Mouse (Mus musculus) kidney, embryonic 16.5 days (tissue): ENCODE results near the gene Krt15. TPM values are rescaled to one million over a fixed set of nuclear protein-coding genes. Genes with fewer than 3 reads are reported as not detected.
A peak's percentile ranks its signal among the peaks of the same experiment; 100 is the strongest.

Experiments
- ATAC-seq: fragments of 200-750 bp; cut with Nextera tagmentation; 2 replicates; pipeline ENCODE4 v1.8.0; 2017; ENCODE audit warnings: moderate TSS enrichment; ENCODE audit not compliant: low FRiP score, low TSS enrichment
- H3K27ac ChIP-seq: fragments of 300-500 bp; sonication (generic); 2 replicates; pipeline ENCODE4 v1.5.1; 2014; ENCODE audit warnings: low read length
- H3K27me3 ChIP-seq: fragments of 300-500 bp; sonication (generic); 2 replicates; pipeline ENCODE4 v1.6.1; 2014; ENCODE audit warnings: low read length, control low read depth, mixed read lengths; ENCODE audit not compliant: insufficient read depth
- H3K36me3 ChIP-seq: fragments of 300-500 bp; sonication (generic); 2 replicates; pipeline ENCODE4 v1.6.1; 2014; ENCODE audit warnings: low read length, control low read depth, mixed read lengths; ENCODE audit not compliant: insufficient read depth
- H3K4me1 ChIP-seq: fragments of 300-500 bp; sonication (generic); 2 replicates; pipeline ENCODE4 v1.6.1; 2014; ENCODE audit warnings: low read length, control low read depth, mixed read lengths; ENCODE audit not compliant: insufficient read depth
- H3K4me2 ChIP-seq: fragments of 300-500 bp; sonication (generic); replicated peaks from 2 replicates; pipeline ENCODE4 v1.6.1; 2014; ENCODE audit warnings: low read depth, low read length
- H3K4me3 ChIP-seq: fragments of 300-500 bp; sonication (generic); 2 replicates; pipeline ENCODE4 v1.5.1; 2014; ENCODE audit warnings: mild to moderate bottlenecking, low read length
- H3K9ac ChIP-seq: fragments of 300-500 bp; sonication (generic); replicated peaks from 2 replicates; pipeline ENCODE4 v1.6.1; 2014; ENCODE audit warnings: low read length
- H3K9me3 ChIP-seq: fragments of 300-500 bp; sonication (generic); 2 replicates; pipeline ENCODE4 v1.6.1; 2016; ENCODE audit warnings: low read length, control low read depth
- WGBS: fragments of 180-500 bp; shearing (Covaris S2); extraction: QIAGEN DNeasy Blood & Tissue Kit; methylation state at CpG from one replicate; pipeline ENCODE4 v1.1.7; 2014; 5-methylcytosine and 5-hydroxymethylcytosine counted together
- polyA plus RNA-seq: library from polyadenylated mRNA; unstranded; fragments of >200 nt; fragmentation: Nextera tagmentation; extraction: Ambion mirVana; gene quantifications from 2 replicates; pipeline ENCODE4 v1.2.1, GENCODE M21; 2015

Gene Krt15
- polyA plus RNA-seq, 1 experiment from 2014 or later, result 3.8 TPM

GRCm38 (mm10) chr11:100136559-100136958 is 831 bp upstream of the Krt15 start:
- H3K27ac ChIP-seq, result 0 out of 2 replicates have a peak overlapping the region, but pooled peaks have one; percentile 8

GRCm38 (mm10) chr11:100124901-100125300 is 10.8 kb downstream of the Krt15 start:
- no peaks in the 10 kb centered on the region for H3K27me3 ChIP-seq
- no peaks in the 10 kb centered on the region for H3K4me1 ChIP-seq
- H3K36me3 ChIP-seq, result no peaks in the 10 kb centered on the region
- H3K4me2 ChIP-seq, result no peak overlapping the region
- H3K9me3 ChIP-seq, result no peaks in the 10 kb centered on the region
- no peak overlapping the region for H3K4me3 ChIP-seq
- H3K27ac ChIP-seq, result no peak overlapping the region
- WGBS, result 73% methylated on average over 7 of the region's 7 CpGs
- no peak for ATAC-seq
- no peak overlapping the region for H3K9ac ChIP-seq

More at GRCm38 (mm10) chr11:100136559-100136958, 831 bp upstream of the Krt15 start:
- peaks cover 37% of the 10 kb centered on the region for H3K4me1 ChIP-seq
- H3K36me3 ChIP-seq, result no peaks in the 10 kb centered on the region
- H3K4me2 ChIP-seq, result no peak overlapping the region
- no peaks in the 10 kb centered on the region; the same call in 1 of the 2 replicates for H3K27me3 ChIP-seq
- no peak overlapping the region for H3K4me3 ChIP-seq
- ATAC-seq, result peak; percentile 14; the same call in 1 of the 2 replicates
- H3K9me3 ChIP-seq, result no peaks in the 10 kb centered on the region
- 20% methylated on average over 5 of the region's 5 CpGs for WGBS
- no peak overlapping the region for H3K9ac ChIP-seq

- 71% methylated on average over 3 of the region's 3 CpGs for WGBS
- Histone ChIP-seq H3K4me2 (no peak within 1 kb of the TSS), H3K9ac (no peak within 1 kb of the TSS), H3K9me3 (no peaks in the 10 kb centered on the region), H3K4me1 (no peaks in the 10 kb centered on the region), H3K27ac (no peak within 1 kb of the TSS), H3K4me3 (no peak within 1 kb of the TSS), H3K27me3 (no peaks in the 10 kb centered on the region), H3K36me3 (no peaks in the 10 kb centered on the region)
- ATAC-seq, result no peak
Measured at GRCm38 (mm10) chr11:100121466-100121865, 14.3 kb downstream of the Krt15 start, which contains the start of gene Krt13. TSS of gene Krt13 (minus strand) at chr11:100121566.

DNA sequence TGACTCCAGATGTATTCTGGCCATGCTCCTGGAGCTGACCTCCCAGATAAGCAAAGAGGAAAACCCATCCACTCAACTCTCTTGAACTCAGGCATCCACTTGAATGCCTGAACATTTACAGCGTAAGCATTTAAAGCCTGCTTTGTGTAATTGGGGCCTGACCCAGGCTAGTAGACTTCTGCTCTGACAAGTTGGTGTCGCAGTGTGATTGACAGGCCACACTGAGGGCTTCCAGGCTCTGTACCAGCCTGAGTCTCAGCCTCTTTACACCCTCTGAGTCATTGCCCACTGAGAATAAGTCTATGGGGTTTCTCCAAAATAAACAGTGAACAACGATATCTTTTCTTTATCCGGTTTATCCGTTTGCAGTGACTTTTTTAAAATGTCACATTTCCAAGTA is 15.4 kb downstream of the Krt15 start:
- WGBS, result 58% methylated on average over 5 of the region's 5 CpGs

DNA sequence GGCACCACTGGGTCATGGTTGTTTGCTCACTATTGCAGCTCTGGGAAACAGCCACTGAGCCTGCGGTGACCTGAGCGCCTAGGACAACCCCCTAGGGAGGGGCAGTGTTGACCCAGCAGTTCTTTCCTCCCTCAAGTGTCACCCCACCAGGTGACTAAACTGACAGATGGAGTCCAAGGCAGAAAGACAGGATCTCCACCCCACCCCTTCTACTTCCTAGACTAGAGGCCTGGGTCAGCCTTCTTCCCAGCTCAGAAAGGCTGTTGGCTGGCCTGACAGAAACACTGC is 22.0 kb downstream of the Krt15 start:
- Histone ChIP-seq H3K27me3 (no peaks in the 10 kb centered on the region), H3K27ac (no peak overlapping the region), H3K4me3 (no peak overlapping the region), H3K4me1 (no peaks in the 10 kb centered on the region), H3K36me3 (no peaks in the 10 kb centered on the region), H3K9ac (no peak overlapping the region), H3K4me2 (no peak overlapping the region), H3K9me3 (no peaks in the 10 kb centered on the region)
- ATAC-seq, result no peak
- 36% methylated on average over 2 of the region's 2 CpGs for WGBS

More for the DNA sequence above, 15.4 kb downstream of the Krt15 start:
- no peak overlapping the region for H3K4me2 ChIP-seq
- H3K9ac ChIP-seq, result no peak overlapping the region
- H3K4me1 ChIP-seq, result no peaks in the 10 kb centered on the region
- H3K36me3 ChIP-seq, result no peaks in the 10 kb centered on the region
- H3K27ac ChIP-seq, result no peak overlapping the region
- no peak for ATAC-seq
- no peaks in the 10 kb centered on the region for H3K27me3 ChIP-seq
- H3K9me3 ChIP-seq, result no peaks in the 10 kb centered on the region
- H3K4me3 ChIP-seq, result no peak overlapping the region

GRCm38 (mm10) chr11:100112935-100113741 is 22.6 kb downstream of the Krt15 start:
- Histone ChIP-seq H3K36me3 (no peaks in the 10 kb centered on the region), H3K27me3 (no peaks in the 10 kb centered on the region), H3K9ac (no peak overlapping the region), H3K27ac (no peak overlapping the region), H3K4me2 (no peak overlapping the region), H3K4me3 (no peak overlapping the region), H3K4me1 (no peaks in the 10 kb centered on the region), H3K9me3 (no peaks in the 10 kb centered on the region)
- no peak for ATAC-seq
- 68% methylated on average over 11 of the region's 11 CpGs for WGBS

DNA sequence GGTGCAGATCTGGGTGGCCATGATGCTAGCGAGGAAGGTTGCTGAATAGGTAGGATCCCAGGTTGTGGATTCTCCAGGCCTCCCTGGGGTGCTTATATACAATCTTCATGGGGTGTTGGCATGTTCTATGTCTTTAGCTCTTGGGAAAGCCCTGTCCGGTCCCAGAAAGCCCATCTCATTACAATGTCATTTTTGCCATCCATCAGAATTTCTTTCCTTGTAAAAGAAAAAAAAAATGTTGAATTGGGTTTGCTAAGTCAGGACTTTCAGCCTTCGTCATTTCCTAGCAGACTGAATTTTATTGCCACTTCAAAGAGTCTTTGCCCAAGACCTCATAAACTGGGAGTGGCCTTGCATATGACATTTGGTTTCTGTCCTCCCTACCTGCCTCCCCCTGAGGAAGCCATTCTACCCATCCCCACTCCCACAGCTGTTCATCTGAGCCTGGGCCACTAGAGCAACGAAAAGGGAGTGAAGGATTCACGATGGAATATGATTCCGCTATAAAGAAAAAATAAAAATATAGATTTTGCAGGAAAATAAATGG is 30.1 kb downstream of the Krt15 start, which contains the start of gene Krt36:
Gene Krt36, minus strand, starts transcription at position 51 of the 547 bp plus-strand sequence.
- no peaks in the 10 kb centered on the region for H3K36me3 ChIP-seq
- H3K27me3 ChIP-seq, result no peaks in the 10 kb centered on the region
- no peaks in the 10 kb centered on the region; the same call in 1 of the 2 replicates for H3K4me1 ChIP-seq
- H3K4me3 ChIP-seq, result no peak within 1 kb of the TSS
- H3K4me2 ChIP-seq, result no peak within 1 kb of the TSS
- ATAC-seq, result no peak
- no peak within 1 kb of the TSS for H3K27ac ChIP-seq
- 63% methylated on average over 6 of the region's 6 CpGs for WGBS
- no peak within 1 kb of the TSS for H3K9ac ChIP-seq
- no peaks in the 10 kb centered on the region for H3K9me3 ChIP-seq

- H3K4me1 ChIP-seq, result peaks cover 9% of the 10 kb centered on the region
- no peak overlapping the region for H3K9ac ChIP-seq
- no peaks in the 10 kb centered on the region for H3K27me3 ChIP-seq
- no peaks in the 10 kb centered on the region for H3K9me3 ChIP-seq
- H3K4me3 ChIP-seq, result no peak overlapping the region
- H3K27ac ChIP-seq, result no peak overlapping the region; the same call in 1 of the 2 replicates
- no peaks in the 10 kb centered on the region for H3K36me3 ChIP-seq
- whole genome bisulfite sequencing, result 33% methylated on average over 15 of the region's 15 CpGs
- H3K4me2 ChIP-seq, result no peak overlapping the region
- peak; percentile 89 for ATAC-seq
Measured at GRCm38 (mm10) chr11:100102693-100103429, 32.9 kb downstream of the Krt15 start.

DNA sequence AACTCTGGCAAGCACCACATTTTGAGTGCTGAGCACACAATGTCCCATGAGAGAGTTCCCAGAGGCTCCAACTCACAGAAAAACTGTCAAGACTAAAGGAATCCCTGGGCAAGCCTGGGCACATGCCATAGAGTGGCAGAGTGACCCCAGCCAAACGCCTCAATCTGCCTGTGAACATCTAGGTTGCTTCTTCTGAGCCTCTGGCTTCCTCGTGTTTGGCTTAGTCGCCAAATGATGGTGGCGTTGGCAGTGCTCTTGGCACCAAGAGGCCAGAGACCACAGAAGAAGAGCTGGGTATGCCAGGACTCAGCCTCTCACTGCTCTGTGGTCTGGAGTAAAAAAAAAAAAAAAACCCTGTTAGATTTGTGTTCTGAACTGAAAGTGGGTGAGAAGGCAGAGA is 35.3 kb downstream of the Krt15 start:
- H3K9ac ChIP-seq, result no peak overlapping the region
- no peaks in the 10 kb centered on the region for H3K9me3 ChIP-seq
- H3K27me3 ChIP-seq, result no peaks in the 10 kb centered on the region
- no peak overlapping the region for H3K27ac ChIP-seq
- 85% methylated on average over 4 of the region's 4 CpGs for WGBS
- no peak for ATAC-seq
- H3K4me1 ChIP-seq, result peaks cover 13% of the 10 kb centered on the region
- H3K36me3 ChIP-seq, result no peaks in the 10 kb centered on the region
- no peak overlapping the region for H3K4me2 ChIP-seq
- H3K4me3 ChIP-seq, result no peak overlapping the region
